Mouse (Mus musculus): Measurements from ENCODE around the gene Cramp1l.

The Cramp1l gene

GRCm38 (mm10) chr17:25015655-25016291 is at the start of gene Cramp1l, which contains the start of gene Ift140:
Gene Cramp1l, minus strand, starts transcription at chr17:25015788.
Gene Ift140, plus strand, starts transcription at chr17:25016085.
- peak; percentile 96 for DNase-seq (ENCODE audit: low read depth, low spot score)

DNA sequence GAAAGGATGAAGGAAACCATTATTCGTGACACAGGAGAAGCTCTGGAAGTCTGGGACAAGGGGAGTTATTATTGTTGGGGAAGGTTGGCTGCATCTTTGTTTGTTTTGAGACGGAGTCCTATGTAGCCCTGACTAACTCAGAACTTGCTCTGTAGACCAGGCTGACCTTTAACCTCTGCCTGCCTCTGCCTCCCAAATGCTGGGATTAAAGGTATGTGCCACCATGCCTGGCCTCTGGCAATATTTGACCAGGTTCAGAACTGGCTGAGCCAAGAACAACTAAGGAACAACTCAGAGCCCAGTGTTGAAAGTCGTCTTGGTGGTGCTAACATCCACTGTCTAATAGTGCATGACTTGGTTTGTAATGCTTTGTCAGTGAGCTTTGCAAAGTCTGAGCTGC is 49.6 kb upstream of the Cramp1l start:
- no peak for DNase-seq (ENCODE audit: low read depth, low spot score)

DNA sequence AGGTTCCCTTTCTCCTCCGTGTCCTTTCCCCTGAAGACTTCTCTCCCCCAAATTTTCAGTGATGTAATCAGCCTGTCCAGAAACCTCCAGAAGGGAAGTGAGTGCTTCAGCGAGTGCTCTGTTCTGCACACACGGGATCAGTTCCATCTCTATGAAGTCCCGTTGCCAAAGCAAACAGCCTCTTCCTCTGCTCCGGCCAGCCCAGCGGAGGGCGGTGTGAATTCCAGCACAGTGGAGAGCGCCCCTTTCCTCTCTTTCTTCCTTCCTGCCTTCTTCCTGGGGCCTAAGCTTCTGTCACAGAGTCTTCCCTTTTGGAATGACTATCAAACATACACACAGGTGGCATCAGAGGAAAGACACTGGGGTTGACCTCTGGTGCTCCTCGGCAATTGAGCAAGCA is 48.8 kb upstream of the Cramp1l start:
- DNase-seq (ENCODE audit: low read depth, low spot score), result no peak

- no peak for DNase-seq (ENCODE audit: low read depth, low spot score)
Observed at GRCm38 (mm10) chr17:25063872-25064271, 48.3 kb upstream of the Cramp1l start.

DNA sequence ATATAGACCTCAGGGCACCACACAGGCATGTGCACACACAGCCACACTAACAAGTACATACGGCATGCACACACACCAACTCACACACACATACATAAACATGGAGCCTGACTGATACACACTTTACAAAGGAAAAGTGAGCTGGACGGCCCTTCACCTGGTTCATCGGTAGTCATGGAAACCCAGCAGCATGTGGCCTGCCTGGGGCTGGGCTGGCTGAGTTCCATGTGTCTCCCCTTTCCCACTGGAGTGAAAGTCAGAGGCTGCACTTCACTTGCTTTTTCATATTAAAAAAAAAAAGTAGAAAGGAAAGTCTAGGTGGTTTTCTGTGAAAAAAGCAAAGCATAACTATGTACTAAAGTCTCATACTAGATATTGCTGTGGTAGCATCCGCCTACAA is 47.7 kb upstream of the Cramp1l start:
- no peak for DNase-seq (ENCODE audit: low read depth, low spot score)

DNA sequence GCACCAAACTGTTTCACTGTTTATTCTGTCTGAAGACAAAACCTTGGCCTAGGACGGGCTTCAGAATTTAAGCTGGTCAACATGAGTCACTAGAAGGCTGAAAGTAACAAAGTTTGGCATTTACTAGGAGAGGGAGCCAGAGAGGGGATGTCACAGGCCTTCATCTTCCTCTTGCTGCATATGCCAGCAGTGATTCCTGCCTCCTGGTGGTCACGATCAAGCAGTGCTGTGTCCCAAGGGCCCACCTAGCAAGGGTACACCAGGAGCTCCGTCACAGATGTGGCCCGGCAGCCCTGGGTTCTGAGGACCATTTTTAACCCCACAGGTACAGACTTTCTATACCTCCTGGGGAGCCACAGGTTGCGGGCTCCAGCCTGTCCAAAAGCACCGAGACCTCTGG is 41.5 kb upstream of the Cramp1l start:
- no peak for DNase-seq (ENCODE audit: low read depth, low spot score)

DNA sequence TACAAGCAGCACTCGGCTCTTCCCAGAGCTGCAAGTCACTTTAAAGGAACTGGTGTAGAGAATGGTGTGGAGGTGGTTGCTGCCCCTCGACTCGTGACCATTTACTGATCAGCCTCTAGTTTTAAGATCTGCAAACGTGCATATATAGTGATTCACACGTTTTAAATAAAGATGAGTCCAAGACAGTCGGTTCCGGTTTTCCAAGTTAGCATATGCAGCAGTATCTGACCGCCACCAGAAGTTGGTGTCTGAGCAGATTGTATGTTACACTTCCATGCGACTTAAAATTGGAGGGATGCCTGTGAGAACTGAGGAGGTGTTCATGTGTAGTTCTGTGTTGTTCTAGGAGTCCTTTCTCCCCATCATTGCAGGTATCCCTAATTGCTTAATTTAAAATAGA is 37.7 kb upstream of the Cramp1l start:
- DNase-seq (ENCODE audit: low read depth, low spot score), result no peak

DNA sequence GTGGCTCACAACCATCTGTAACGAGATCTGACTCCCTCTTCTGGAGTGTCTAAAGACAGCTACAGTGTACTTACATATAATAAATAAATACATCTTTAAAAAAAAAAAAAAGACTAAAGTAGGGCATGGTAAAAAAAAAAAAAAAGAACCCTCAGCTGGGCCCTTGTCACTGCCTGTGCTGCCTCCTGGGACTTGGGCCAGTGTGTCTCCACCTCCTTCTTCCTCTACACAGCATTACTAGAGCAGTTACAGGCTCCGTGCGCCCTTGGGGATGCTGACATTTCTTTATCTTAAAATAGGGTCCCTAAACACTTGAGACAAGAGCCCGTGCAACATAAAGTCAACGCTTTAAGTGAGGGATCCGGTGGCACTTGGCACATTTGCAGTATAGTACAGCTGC is 31.6 kb upstream of the Cramp1l start:
- DNase-seq (ENCODE audit: low read depth, low spot score), result no peak

GRCm38 (mm10) chr17:25045281-25045680 is 29.7 kb upstream of the Cramp1l start:
- DNase-seq (ENCODE audit: low read depth, low spot score), result no peak

GRCm38 (mm10) chr17:25044879-25045278 is 29.3 kb upstream of the Cramp1l start:
- DNase-seq (ENCODE audit: low read depth, low spot score), result no peak

DNA sequence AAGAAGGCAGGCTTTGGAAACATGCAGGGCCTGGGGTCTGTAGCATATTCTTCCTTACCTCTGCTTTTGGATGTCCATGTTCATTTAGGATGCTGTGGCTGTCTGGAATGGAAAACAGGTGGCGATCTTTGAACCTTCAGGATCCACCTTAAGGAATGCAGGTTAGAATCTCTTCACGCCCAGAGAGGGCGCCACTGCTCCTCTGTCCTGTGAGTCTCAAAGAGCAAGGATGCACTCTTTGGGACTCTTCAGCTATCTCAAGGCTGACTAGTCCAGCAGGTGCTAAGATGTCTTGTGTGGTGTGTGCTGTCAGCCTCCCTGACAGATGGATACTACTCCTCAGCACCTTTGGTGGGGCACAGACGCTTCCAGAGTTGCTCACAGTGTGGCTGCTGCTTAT is 20.6 kb upstream of the Cramp1l start:
- no peak for DNase-seq (ENCODE audit: low read depth, low spot score)

DNA sequence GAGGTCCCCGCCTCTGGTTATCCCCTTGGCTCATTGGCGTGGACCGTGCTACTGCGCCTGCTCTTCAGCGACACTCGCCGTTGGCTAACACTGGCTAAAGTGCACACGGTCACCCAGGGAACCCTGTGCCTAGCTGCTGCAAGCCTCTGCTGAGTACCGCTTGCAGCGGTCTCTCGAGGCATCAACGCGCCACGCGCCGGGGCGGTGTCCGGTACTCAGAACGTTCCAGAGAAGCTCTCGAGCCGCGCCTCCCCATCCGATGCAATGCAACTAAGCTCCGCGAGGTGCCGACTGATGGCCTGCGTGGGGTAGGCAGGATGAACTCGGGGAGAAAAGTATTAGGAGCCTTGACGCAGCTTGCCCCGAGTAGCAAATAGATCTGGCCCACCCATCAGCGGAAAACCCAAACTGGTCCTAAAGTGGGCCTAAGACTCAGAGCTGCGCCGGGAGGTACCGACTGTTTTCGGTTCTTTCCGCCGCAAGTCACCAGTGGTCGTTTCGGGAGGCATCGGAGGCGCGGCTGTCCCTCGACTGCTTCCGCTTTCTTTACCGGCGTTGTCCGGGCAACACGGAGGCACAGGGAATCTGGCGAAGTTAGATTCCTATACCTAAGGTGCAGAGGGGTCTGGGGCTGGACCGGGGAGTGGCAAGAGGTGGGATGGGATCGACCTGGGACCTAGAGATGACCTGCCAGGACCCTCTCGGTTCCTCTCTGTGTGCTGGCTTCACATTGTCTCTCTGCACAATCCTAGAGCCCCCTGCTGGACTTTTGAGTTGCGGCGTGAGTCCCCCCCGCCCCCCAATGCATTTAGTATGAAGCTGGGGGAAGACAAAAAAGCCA is 924 bp upstream of the Cramp1l start:
- DNase-seq (ENCODE audit: low read depth, low spot score), result no peak

DNA sequence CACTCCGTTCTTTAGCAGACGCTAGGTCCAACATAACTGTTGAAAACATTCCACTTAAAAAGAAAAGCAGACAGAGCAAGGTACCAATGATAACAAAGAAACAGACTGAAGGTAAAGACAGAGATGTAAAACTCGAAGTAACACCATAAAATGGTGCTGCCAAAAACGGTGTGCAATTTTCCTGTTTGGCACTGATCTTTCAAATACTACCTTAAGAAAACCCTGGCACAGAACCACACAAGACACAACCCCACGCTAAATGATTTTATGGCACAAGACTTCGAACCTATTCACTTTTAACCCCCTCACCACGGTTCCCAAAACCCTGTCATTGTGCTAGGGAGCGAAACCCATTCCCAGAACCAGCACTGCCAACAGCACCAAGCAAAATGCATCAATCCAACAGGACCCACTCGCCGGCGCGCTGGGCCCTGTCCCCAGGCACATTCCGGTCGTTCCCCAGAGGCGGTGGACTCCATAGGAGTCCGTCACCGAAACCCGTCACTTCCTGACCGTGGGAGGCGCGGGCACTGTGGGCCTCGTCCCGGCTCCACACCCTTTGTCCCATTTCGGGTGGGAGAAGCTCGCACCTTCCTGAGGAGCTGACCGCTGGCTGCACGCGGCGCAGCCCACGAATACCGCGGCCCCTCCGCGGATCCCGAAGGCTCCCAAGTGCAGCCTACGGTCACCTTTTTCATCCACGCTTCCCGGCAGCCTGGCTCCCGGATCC is 582 bp downstream of the Cramp1l start:
- no peak for DNase-seq (ENCODE audit: low read depth, low spot score)

DNA sequence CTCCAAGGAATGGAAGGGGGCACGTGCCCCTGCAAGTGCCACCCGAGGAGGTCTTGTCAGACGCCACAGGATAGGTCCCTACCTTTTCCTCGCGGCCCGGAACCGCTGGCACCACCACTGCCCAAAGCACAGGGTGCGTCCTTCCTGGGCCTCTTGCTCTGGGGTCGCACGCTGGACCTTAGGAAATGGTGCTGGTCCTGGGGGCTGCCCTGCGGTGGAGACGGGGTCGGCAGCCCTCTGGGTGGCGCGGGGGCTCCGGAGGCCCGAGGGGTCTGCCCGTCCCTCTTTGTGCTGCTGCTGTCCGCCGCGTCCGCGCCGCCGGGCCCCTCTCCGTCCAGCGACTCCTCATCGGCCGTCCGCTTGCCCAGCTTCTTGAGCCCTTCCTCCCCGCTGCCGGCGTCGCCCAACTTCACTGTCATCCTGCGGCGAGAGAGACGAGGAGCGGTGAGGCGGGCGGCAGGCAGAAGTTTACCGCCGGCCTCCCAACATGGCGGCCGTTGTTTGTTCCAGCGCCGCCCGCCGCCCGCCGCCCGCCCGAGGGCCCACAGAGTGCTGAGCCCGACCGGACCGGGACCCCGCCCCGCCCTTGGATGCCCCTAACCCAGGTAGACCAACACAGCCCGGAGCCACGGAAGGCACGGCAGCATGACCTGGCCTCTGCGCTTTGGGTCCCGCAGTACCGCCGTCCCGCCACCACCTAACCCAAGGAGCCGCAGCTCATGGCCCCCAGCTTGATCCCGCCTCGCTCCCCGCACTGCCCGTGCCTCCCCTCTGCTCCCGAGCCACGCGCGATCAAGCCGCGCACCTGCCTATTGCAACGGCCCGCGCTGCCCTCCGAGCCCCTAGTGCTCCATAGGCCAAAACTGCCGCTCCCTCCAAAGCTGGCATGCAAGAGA is 1.7 kb downstream of the Cramp1l start:
- no peak for DNase-seq (ENCODE audit: low read depth, low spot score)

DNA sequence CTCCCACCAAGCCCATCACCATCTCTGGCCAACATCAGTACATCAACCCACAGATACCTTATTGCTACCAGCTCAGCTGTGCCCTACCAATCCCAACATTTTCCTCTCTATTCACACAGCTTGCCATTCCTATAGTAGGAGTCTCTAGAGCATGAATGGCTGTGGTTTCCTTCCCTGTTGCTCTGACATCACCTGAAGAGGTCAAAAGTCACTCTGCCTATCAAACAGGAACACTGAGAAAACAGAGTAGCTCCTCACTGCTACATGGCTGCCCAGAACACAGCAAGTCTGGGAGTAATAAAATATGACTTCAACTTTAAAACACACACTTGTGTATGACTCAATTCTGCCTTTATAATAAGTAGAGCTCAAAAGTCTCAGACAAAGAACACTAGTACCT is 8.1 kb downstream of the Cramp1l start:
- DNase-seq (ENCODE audit: low read depth, low spot score), result no peak

GRCm38 (mm10) chr17:25005102-25005501 is 10.5 kb downstream of the Cramp1l start:
- no peak for DNase-seq (ENCODE audit: low read depth, low spot score)

DNA sequence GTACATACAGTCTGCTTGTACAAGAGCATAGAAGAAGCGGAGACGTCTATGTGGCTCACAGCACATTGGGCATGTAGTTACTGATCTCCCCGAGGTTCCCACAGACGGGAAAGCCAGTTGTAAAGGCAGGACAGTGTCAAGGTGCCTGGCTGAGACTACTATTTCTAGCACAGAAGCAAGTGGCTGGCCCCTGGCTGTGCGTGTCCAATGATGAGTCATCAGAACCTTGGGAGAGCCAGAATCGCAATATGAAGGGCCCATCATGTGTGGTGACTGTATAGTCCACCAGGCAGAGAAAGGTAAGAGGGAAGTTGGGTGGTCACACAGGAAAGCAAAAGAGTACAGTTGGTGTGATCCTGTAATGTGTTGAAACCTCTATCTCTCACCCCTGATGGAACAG is 20.9 kb downstream of the Cramp1l start:
- DNase-seq (ENCODE audit: low read depth, low spot score), result no peak

DNA sequence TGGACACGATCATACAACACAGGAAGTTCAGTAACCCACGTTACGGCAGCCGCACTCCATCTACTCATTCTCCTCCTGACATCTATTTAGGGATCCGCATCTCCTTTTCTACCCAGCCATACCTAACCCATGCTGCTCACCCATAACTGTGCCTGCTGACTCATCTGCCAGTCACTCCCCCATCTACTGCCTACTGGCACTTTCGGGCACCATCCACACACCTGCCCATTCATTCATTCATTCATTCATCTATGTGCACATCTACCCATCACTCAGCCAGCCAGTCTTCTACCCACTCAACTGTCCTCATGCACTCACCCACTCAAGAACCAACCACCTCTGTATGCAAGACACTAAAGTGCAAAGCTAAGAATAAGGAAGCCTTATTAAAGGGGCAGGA is 28.4 kb downstream of the Cramp1l start:
- DNase-seq (ENCODE audit: low read depth, low spot score), result no peak

DNA sequence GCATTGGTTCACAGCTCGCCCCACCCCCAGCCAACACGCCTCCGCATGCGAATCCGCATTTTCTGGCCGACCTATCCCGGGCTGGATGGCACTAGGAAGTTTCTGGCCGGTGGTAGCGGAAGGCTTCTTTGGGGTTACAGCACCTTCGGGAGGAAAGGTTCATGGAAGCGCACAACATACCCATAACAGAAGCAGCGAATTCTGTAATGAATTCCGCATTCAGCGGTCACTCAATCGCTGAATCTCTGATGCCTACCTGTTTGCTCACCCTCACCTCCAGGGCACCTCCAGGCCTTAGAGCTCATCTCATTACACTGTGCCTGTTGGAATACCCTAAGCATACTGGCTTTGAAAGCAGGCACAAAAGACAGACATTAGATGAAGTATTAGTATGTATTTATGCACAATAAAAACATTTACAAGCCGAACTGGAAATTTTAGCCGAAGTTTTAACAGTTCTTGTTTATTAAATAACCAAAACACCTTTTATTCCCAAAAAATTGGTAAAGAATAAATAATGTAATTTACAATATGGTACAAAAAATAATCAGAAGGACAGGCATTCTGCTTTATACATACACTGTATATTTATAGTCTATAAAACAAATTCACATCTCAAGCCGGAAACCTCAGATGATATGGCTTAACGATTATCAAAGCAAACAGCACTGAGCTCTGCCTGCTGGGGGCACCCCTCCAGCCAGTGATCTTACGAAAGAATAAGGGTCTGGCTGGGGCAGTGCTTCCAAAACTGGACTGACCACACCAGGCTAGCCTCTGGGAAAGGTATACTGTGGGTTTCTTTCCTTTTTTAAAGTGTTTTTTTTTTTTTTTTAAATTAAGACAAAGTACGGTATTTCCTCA is 54.5 kb downstream of the Cramp1l start:
- DNase-seq (ENCODE audit: low read depth, low spot score), result no peak

DNA sequence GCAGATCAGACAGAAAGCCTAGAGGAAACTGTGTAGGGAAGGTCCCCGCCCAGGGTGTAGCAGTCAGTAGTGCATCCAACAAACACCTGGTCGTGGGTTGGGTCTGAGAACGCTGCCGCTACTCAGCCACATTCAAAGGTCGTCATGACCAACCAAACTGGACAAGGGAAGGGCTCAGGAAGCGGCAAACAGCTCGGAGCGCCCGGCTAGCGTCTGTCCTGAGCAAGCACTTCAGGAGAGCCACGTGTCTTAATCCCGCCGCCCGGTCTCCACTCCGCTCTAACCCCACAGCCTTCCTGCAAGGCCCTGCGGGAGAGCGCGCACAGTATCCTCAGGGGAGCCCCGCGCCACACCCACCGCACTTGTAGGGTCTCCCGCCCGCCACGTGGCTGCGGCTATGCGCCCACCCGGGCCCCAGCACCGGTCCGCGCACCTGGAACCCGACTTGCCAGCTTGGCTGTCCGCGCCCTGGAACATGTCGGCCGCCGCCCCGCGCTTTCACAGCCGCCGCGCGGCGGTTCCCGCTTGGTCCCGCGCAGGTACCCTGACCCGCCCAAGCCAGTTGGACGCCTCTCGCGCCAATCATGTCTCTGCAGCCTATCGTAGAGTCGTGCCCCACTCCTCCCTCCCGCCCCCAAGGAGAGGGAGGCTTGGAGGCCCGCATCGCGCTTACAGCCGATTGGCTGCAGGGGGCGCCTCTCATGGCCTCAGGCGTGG is 55.3 kb downstream of the Cramp1l start, which contains the start of gene Jpt2:
Gene Jpt2, minus strand, starts transcription at position 555 of the 717 bp plus-strand sequence.
- DNase-seq (ENCODE audit: low read depth, low spot score), result peak; percentile 89

Data from retina, adult 2 months (tissue).